Mouse (Mus musculus): Measurements from ENCODE around the gene Lrrc4b.

DNA sequence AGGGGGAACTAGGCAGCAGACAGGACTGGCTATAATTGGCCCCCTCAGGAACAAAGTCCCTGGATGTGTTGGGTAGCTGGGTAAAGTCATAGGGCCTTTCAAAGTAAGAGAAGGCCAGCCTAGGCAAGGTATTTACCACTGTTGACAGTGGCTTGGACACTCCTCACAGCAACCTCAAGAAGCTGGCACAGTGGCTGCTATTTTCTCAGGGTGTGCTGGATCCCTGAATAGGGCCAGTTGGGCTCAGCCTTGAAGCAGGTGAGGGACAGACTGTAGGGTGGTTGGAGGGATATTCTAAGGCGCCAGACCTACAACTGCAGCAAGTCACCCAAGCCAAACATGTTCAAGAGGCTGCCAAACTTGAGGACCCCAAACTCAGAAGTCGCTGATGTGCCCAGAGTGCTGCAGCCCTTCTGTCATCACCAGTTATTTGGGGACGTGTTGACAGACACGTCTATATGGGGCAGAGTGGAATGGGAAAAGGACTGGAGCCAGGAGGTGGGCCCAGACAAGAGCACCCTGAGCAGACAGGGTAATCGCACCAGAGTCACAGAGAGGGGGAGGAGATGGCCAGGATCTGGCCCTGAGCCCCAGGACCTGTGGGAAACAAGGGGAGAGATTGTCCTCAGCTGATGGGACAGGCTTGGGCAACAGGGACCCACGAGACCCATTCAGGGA, 43.2 kb downstream of the Lrrc4b start:
- TF ChIP-seq CTCF (IDR thresholded peaks at IDR 0.05; ENCODE audit: insufficient read depth, low read depth, low read length): no peak
- no peak for TF ChIP-seq POLR2A (IDR thresholded peaks at IDR 0.05; ENCODE audit: insufficient read depth, low read depth, low read length)

Measured in olfactory bulb, adult 2 months (tissue).